Mouse (Mus musculus) limb, embryonic 11.5 days (tissue): ENCODE results near the gene Actr6. TPM values are rescaled to one million over a fixed set of nuclear protein-coding genes. Genes with fewer than 3 reads are reported as not detected.

Experiments
- ATAC-seq: fragments of 200-750 bp; cut with Nextera tagmentation; 2 replicates; pipeline ENCODE4 v1.8.0; 2017; ENCODE audit warnings: low read depth; ENCODE audit not compliant: insufficient number of reproducible peaks, low FRiP score, low TSS enrichment
- DNase-seq: peaks from one replicate; pipeline ENCODE4 v3.0.0-alpha.2; 2015; ENCODE audit warnings: low spot score
- H3K27ac ChIP-seq: fragments of 300-500 bp; sonication (generic); replicated peaks from 2 replicates; pipeline ENCODE4 v1.5.1; 2014; ENCODE audit warnings: low read depth, mild to moderate bottlenecking, low read length
- H3K27me3 ChIP-seq: fragments of 300-500 bp; sonication (generic); 2 replicates; pipeline ENCODE4 v1.6.1; 2014; ENCODE audit warnings: mild to moderate bottlenecking, low read length, mixed read lengths; ENCODE audit not compliant: control insufficient read depth, insufficient read depth
- H3K36me3 ChIP-seq: fragments of 300-500 bp; sonication (generic); 2 replicates; pipeline ENCODE4 v1.6.1; 2014; ENCODE audit warnings: mild to moderate bottlenecking, low read length, moderate library complexity, mixed read lengths; ENCODE audit not compliant: control insufficient read depth, insufficient read depth
- H3K4me1 ChIP-seq: fragments of 300-500 bp; sonication (generic); 2 replicates; pipeline ENCODE4 v1.6.1; 2014; ENCODE audit warnings: low read length, mixed read lengths; ENCODE audit not compliant: control insufficient read depth, insufficient read depth
- H3K4me2 ChIP-seq: fragments of 300-500 bp; sonication (generic); 2 replicates; pipeline ENCODE4 v1.6.1; 2014; ENCODE audit warnings: low read depth, mild to moderate bottlenecking, moderate library complexity; ENCODE audit not compliant: severe bottlenecking
- H3K4me3 ChIP-seq: fragments of 300-500 bp; sonication (generic); 2 replicates; pipeline ENCODE4 v1.5.1; 2014; ENCODE audit warnings: low read depth, low read length
- H3K9ac ChIP-seq: fragments of 300-500 bp; sonication (generic); 2 replicates; pipeline ENCODE4 v1.6.1; 2014; ENCODE audit warnings: mild to moderate bottlenecking, low read length
- H3K9me3 ChIP-seq: fragments of 300-500 bp; sonication (generic); 2 replicates; pipeline ENCODE4 v1.6.1; 2016; ENCODE audit warnings: low read length; ENCODE audit not compliant: control insufficient read depth
- WGBS: fragments of 180-500 bp; shearing (Covaris S2); extraction: QIAGEN DNeasy Blood & Tissue Kit; methylation state at CpG from one replicate; pipeline ENCODE4 v1.1.7; 2014; 5-methylcytosine and 5-hydroxymethylcytosine counted together
- polyA plus RNA-seq: library from polyadenylated mRNA; unstranded; fragments of >200 nt; fragmentation: Nextera tagmentation; extraction: Ambion mirVana; gene quantifications from 2 replicates; pipeline ENCODE4 v1.2.1, GENCODE M21; 2014

Actr6 gene
- polyA plus RNA-seq, 1 experiment from 2014 or later = 38.4 TPM

- H3K4me2 ChIP-seq = no peak overlapping the region
- DNase-seq = no peak
- 96% methylated on average over 8 of the region's 8 CpGs for WGBS
Observed at GRCm38 (mm10) chr10:89664977-89665645, 67.0 kb downstream of the Actr6 start.

More at GRCm38 (mm10) chr10:89664977-89665645, 67.0 kb downstream of the Actr6 start:
- Histone ChIP-seq H3K27me3 (no peaks in the 10 kb centered on the region), H3K9me3 (no peaks in the 10 kb centered on the region), H3K9ac (no peak overlapping the region), H3K4me1 (no peaks in the 10 kb centered on the region), H3K27ac (no peak overlapping the region), H3K36me3 (no peaks in the 10 kb centered on the region; the same call in 1 of the 2 replicates), H3K4me3 (no peak overlapping the region)
- no peak for ATAC-seq

Other genes starting within 250 kb of the Actr6 start
- not detected in 2 replicates for gene Nr1h4, start 198.7 kb downstream of the Actr6 start, polyA plus RNA-seq
- gene Slc17a8, start 111.0 kb downstream of the Actr6 start, polyA plus RNA-seq = not detected in 2 replicates
- 14.6 and 20.4 TPM in 2 replicates for gene Scyl2, start 46.0 kb downstream of the Actr6 start, polyA plus RNA-seq
- gene Uhrf1bp1l, start 12.7 kb upstream of the Actr6 start, polyA plus RNA-seq = 32.3 and 34.1 TPM in 2 replicates
- gene Anks1b, start 141.2 kb upstream of the Actr6 start, polyA plus RNA-seq = 0.36 and 1.4 TPM in 2 replicates